Mouse (Mus musculus) thymus, adult 2 months (tissue): ENCODE measurements around the gene Gm15085.
"Not testable (repeated sequence)": the region's sequence is repeated elsewhere in the genome, so short reads cannot be mapped to it uniquely, and the experiment has no call there.

Experiments
- CTCF ChIP-seq: fragments of 200-500 bp; IDR thresholded peaks from 2 replicates; pipeline ENCODE4 v1.5.1; 2012; ENCODE audit warnings: mild to moderate bottlenecking, control low read depth, low read length, moderate library complexity, borderline replicate concordance; ENCODE audit not compliant: control insufficient read depth, poor library complexity, insufficient read depth; ENCODE audit errors: extremely low read depth
- POLR2A ChIP-seq: fragments of 200-500 bp; IDR thresholded peaks from 2 replicates; pipeline ENCODE4 v1.6.1; 2012; ENCODE audit warnings: mild to moderate bottlenecking, low read length, control low read depth, moderate library complexity; ENCODE audit not compliant: control insufficient read depth, poor library complexity, insufficient read depth; ENCODE audit errors: extremely low read depth

GRCm38 (mm10) chrX:149447317-149447716 lies at the start of gene Gm15085:
- TF ChIP-seq CTCF, POLR2A: not testable (repeated sequence)
